Mouse (Mus musculus): ENCODE measurements at regions not wholly inside any gene's neighbourhood (a gene's known extent, or its start where the extent isn't known, plus 50 kb on each side); places are given as distances from the start of the nearest gene placed in this dataset.

- TF ChIP-seq CTCF (IDR thresholded peaks at IDR 0.05; ENCODE audit: low read depth, low read length) (no peak), POLR2A (IDR thresholded peaks at IDR 0.05; ENCODE audit: borderline replicate concordance, low read depth, low read length) (no peak)
These were observed 173.9 kb upstream of the Far2 start for GRCm38 (mm10) chr6:147873173-147873572.

All from bone marrow macrophage, adult 2 months (primary cell).